Mouse (Mus musculus): ENCODE measurements around the gene Smtn.

Gene Smtn

DNA sequence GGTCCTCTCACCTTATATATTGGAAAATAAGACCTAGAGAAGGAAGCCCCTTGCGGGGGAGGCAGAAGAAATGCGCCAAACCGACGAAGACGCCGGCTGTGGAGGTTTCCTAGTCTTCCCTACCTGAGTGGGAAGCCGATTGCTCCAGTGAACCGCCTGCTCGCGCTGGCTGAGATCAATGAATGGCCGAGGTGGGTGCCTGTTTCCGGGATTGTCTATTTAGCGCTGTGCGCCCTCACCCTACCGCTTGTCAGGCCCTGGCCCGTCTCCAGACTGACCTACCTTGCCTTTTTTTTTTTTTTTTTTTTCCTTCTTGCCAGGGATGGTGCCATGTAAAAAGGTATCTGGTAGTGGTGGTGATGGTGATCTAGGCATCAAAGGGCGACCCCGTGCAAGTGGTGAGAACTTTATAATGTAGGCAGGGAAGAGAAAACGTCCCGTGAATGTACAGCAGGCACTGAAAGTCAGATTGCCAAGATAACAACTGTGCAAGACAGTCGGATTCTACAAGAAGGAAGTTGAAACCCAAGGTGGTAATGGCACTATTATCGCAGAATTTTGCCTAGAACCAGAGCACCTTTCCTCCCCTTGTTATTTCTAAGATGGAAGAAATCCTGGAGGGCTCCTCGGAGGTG, at the start of gene Smtn:
Gene Smtn, minus strand, starts transcription at position 162 of the 635 bp plus-strand sequence.
- no peak for DNase-seq (ENCODE audit: low read depth, low spot score)

DNA sequence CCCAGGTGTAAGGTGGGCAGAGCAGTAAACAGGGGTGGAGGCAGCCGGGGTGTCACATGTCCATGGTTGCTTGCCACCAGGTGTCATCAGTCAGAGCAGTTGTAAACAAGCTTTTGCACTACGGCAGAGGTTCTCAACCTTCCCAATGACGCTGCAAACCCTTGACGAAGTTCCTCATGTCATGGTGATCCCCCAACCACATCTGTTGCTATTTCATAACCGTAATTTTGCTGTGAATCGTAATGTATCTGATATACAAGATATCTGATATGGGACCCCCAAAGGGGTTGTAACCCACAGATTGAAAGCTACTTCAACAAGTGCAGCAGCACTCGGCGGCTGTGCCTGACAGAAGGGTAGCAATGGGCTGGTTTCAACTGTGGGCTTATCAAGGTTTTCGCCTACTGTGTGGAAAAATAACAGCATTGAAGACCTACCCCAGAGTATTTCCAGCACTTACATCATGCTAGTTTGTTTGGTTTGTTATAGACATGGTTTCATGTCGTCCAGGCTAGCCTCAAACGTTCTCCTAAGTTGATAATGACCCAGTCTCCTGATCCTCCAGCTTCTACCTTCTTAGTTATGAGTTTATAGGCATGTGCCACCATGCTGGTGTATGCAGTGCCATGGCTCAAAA, 47.7 kb upstream of the Smtn start:
- no peak for DNase-seq (ENCODE audit: low read depth, low spot score)

DNA sequence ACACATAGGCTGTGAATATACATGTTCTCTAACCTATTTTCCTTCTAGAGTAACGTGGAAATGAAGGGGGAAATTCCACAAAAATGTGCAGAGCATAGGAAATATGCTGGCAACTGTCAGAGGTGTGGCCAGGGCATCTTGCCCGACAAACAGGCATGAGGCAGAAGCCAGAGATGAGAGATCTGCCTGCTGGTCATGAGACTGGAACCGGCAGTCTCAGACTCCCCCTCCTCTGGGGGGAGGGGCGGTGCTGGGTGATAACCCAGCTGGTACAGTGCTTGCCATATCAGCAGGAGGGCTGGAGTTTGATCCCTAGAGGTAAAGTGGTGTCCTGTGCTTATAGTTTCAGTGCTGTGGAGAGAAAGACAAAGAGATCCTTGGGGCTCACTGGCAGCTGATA, 46.9 kb upstream of the Smtn start:
- no peak for DNase-seq (ENCODE audit: low read depth, low spot score)

DNA sequence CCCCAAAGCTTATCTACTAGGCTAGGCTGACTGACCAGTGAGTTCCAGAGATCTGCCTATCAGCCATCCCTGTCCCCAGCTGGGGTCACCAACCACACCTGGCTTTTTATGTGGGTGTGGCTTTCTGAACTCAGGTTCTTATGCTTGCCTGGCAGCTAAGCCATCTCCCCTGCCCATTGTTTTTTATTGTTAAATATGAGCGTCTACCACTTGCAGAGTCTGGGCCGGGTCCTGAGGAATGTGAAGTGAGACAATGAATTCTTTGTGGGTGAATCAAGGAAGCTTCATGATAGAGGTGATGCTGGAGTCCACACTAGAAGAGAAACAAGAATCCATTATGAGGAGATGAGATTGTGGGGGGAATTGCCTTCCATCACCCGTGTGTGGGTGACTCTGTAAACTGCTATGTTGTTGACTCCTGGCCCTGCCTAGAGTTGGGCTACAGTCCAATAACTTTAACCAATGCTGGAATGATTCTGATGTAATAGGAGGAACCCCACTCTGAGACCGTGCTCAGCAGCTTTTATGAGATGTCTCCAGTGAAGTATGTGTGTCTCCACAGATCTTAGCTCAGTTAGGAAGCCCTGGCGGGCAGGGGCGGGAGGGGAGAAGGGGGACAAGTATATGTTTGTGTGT, 45.7 kb upstream of the Smtn start:
- no peak for DNase-seq (ENCODE audit: low read depth, low spot score)

DNA sequence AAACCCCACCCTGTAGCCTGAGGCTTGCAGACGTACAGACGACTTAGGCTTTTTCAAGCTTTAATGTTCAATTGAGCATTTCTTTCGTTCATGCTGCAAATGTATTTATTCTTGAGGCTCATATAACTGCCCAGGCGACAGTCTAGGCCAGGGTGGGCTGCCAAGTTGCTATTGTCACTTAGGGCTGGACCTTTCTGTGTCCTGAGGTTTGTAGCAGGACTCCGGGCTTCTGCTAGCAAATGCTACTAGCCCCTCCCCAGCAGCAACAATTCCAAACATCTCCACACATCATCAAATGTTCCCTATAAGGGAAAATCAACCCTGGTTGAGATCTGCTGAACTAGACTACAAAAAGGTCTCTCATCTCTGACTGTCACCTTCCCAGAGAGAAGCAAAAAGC, 42.7 kb upstream of the Smtn start:
- no peak for DNase-seq (ENCODE audit: low read depth, low spot score)

- DNase-seq (ENCODE audit: low read depth, low spot score) = no peak
These were observed 41.5 kb upstream of the Smtn start for GRCm38 (mm10) chr11:3581908-3582307.

DNA sequence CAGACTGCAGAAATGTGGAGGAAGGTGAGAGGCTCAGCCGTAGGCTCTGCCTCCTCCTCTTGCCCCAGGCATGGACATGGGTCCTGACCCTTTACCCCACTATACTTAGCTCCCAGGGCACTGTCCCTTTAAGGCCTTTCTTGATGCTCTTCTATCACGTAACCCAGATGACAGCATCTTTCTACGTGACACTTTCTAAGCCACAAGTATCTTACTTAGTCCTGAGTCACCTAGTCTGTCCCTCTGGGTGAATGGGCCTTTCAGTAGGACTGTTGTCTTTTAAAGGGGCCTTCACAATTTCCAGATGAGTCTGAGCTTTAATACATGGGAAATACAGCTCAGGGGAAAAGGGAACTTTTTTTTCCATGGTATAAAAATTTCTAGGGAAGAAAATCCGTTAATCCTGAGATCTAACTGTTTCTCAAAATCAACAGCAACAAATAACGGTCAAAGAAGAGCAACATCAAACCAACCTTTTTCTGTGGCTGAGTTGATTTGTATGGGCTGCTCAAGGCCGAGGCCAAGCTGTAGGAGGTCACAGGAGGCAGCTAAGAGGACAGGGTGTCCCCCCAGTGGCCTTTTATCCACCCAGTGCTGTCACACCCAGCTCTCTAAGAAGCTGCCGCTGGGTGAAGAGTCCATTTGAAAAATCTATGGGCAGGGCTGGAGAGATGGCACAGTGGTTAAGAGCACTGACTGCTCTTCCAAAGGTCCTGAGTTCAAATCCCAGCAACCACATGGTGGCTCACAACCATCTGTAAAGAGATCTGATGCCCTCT, 40.1 kb upstream of the Smtn start:
- DNase-seq (ENCODE audit: low read depth, low spot score) = no peak

DNA sequence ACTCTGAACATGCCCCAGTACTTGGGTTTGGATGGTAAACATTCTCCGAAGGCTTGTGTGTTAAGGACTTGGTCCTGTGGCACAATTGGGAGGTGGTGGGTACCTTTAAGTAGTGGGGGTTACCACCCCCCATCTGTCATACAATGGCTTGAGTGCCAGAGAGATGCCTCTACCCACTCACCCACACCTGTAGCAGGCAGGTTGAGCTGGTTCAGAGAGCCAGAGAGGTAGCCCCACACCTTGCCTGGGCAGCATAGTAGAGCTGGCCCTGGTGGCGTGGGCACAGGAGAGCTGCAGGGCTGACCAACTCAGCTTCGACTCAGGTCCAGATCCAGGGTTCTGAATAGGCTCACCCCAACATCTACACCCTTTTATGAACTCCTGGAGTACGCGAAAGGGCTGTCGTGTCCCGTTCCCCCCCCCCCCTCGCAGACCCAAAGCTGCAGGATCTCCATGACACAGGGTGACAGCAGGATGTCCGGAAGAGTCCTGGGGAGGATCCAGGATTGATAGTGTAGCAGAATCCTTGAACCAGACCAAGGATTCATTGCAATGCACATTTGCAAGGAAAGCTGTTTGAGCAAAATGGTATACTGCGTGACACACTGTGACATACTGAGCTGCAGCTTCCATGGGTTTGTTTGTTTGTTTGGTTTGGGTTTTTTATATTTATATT, 37.8 kb upstream of the Smtn start:
- DNase-seq (ENCODE audit: low read depth, low spot score) = no peak

DNA sequence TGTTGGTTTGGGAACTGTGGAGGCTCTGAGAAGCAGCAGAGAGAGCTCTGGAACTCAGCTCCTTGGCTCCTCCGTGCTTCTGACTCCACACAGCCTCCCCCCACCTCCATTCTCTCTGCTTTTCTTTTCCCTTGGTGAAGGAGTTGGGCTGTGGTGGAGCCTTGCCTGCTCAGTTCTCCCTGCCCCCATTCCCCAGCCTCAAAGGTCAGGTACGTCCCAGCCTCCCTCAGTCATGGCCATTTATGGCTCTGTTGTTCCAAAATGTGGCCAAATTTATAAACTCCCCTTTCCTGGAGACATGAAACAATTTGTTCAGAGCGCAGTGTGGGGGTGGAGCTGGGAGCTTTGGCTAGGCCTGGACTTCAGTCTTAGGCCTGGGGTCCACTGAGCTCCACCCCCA, 34.8 kb upstream of the Smtn start:
- no peak for DNase-seq (ENCODE audit: low read depth, low spot score)

GRCm38 (mm10) chr11:3573092-3573491, 32.7 kb upstream of the Smtn start:
- no peak for DNase-seq (ENCODE audit: low read depth, low spot score)

DNA sequence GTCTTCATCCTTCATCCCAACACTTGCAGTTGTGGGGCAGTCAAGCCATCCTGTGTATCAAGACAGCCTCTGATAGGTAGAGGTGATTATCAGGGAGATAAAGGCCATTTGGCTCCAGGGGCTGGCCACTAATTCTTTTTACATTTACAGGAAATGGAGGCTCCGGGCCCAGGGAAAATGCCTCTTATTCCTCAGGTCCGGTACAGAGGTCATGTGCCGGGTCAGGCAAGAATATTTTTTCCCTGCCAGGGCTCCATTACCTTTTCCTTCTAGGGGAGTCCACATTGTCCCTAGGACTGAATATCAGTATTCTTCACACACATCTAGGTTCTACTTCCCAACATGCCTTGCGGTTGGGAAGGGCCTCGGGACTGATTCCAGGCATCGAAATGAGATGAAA, 31.8 kb upstream of the Smtn start:
- no peak for DNase-seq (ENCODE audit: low read depth, low spot score)

DNA sequence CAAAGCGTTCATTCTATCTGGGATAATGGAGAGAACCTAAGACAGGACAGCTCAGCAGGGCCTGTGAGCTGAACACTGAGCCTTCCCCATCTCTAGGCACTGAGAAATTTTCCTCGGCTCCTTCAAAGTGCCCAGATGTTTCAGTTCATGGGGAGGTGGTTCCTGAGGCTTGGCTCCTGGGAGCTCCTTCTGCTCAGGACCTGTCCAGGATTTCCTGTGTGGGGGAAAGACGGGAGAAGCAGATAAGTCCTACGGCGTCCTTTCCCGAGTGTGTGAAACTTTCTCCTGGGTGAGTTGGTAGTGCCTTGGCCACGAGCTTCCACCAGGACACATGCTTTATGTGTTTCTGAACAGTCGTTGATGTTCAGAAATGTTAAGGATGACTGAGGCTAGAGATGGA, 29.9 kb upstream of the Smtn start:
- no peak for DNase-seq (ENCODE audit: low read depth, low spot score)

DNA sequence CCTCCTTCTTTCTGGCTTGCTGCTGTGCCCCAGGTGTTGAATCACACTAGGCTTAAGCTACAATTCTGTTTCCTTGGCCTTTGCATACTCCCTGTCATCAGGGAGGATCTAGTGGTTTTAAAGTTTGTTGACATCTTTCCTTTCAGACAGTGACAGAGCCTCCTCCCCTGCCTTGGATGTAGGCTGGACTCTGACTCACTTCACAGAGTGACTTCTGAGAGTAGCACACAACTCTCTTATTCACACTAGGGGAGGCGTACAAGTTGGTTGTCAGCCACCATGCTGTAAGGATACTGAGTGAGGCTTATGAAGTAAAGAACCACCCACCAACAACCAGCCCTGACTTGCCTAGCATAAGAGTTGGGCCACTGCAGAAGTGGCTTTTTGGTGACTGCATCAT, 27.5 kb upstream of the Smtn start:
- DNase-seq (ENCODE audit: low read depth, low spot score) = no peak

DNA sequence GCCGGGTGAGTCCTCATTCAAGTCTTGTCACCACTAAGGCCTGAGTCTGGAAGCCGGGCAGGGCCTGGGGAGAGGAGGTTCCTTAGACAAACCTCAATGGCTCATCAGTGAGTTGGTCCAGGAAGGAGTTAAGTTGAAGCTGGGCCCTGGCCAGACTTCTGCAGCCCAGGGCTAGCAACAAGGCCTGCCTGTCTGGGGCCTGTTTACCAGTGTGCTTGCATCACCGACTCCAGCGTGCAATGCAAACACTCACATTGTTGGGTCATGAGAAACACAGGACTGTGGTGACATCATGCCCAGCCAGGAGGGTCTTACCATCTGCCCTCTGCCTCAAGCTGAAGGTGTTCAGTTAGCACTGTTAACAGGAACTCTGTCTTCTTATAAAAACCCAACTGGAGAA, 25.6 kb upstream of the Smtn start:
- no peak for DNase-seq (ENCODE audit: low read depth, low spot score)

DNA sequence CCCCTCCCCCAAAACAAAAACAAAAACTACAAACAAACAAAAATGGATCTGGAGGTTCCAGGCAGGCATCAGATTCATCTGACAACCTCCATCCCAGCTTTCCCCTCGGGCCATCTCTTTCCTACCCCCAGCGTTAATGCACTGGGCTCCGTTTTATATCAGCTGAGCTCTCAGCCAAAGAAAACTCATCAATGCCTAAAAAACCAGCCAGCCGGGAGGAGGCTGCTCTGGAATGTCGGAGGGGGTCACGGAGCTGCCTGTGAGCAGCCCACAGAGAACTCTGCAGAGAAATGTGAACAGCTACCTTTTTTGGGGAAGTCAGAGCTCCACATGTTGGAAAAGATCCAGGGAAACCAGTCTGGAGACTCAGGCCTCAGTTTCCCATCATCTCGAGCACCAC, 24.0 kb upstream of the Smtn start:
- no peak for DNase-seq (ENCODE audit: low read depth, low spot score)

GRCm38 (mm10) chr11:3563853-3564252, 23.4 kb upstream of the Smtn start:
- DNase-seq (ENCODE audit: low read depth, low spot score) = no peak

- DNase-seq (ENCODE audit: low read depth, low spot score) = no peak
These were observed 19.8 kb upstream of the Smtn start for GRCm38 (mm10) chr11:3560202-3560601.

- DNase-seq (ENCODE audit: low read depth, low spot score) = no peak
These were observed 17.4 kb upstream of the Smtn start for GRCm38 (mm10) chr11:3557852-3558251.

DNA sequence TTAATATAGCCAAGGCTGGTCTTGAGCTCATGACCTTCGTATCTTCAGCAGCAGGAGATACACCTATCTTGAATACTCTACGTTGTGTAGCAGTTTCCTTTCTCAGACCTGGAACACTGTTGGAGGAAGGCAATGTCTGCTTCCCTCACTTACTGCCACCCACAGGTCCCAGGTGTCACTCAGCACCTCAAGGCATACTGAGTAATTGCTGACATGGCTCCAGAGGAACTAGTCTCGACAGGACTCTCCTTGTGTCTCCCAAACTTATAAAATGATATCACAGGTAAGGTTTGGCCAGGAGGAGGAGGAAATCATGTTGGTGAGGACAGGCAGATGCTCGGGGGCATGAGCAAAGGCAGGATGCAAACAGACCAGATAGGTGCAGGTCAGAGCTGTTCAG, 14.6 kb upstream of the Smtn start:
- DNase-seq (ENCODE audit: low read depth, low spot score) = no peak

DNA sequence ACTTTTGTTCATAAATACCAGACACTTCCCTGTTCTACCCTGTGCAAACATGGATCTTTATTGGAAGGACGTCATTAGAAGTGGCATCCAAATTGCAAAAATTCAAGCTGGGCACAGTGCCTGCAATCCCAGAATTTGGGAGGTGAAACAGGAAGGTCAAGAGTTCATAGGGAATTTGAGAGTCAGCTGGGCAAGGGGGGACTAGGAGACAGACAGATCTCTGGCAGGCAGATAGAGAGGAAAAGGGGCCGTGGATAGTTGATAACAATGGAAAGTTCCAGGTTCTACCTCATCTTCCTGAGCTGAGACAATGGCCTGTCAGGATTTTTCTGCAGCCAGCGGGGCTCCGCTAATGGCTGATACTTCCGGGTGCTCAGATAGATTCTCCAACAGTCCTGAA, 9.4 kb upstream of the Smtn start:
- no peak for DNase-seq (ENCODE audit: low read depth, low spot score)

DNA sequence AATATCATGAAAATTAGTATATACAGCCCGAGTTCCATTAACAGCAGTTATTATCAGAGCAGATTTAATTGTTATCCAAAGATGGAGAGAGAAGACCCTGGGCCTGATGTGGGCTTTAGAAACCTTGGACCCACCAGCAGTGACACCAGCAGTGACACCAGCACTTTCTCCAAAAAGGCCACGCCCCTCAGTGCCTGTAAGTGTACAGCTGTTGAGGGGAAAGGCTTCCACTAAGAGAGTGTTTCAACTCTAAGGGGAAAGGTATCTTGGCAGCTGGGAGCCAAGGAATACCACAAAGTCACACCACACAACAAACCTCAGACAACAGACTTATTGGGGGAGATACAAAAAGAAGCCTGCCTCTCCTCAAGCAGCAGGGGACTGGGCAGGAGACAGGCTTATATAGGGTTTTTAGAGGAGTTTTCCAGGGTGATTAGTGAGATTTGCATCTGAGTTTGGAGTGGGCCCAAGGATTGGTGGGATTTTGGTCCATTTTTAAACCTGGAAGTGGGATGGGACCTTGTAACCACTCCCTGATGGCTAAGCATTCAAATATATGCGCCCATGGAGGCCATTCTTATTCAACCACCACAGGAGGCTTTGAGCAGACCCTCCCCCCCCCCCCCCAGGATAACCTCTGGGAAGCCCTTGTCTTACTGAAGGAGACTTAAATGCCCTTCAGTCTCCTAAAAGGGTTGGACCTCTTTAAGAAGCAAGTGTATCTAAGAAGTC, 8.3 kb upstream of the Smtn start:
- no peak for DNase-seq (ENCODE audit: low read depth, low spot score)
